Mouse (Mus musculus) kidney, postnatal 0 days (tissue): ENCODE data around the gene Reck. TPM values are rescaled to one million over a fixed set of nuclear protein-coding genes. Genes with fewer than 3 reads are reported as not detected.

Experiments
- ATAC-seq: fragments of 200-750 bp; cut with Nextera tagmentation; replicated peaks from 2 replicates; pipeline ENCODE4 v1.8.0; 2017; ENCODE audit warnings: low read depth, moderate number of reproducible peaks, moderate TSS enrichment, moderate library complexity; ENCODE audit not compliant: low FRiP score
- DNase-seq: peaks from one replicate; pipeline ENCODE4 v3.0.0-alpha.2; 2016; ENCODE audit warnings: low spot score
- H3K27ac ChIP-seq: fragments of 300-500 bp; sonication (generic); 2 replicates; pipeline ENCODE4 v1.5.1; 2014; ENCODE audit warnings: mild to moderate bottlenecking
- H3K27me3 ChIP-seq: fragments of 300-500 bp; sonication (generic); 2 replicates; pipeline ENCODE4 v1.6.1; 2014; ENCODE audit warnings: low read length, mixed read lengths; ENCODE audit not compliant: insufficient read depth
- H3K36me3 ChIP-seq: fragments of 300-500 bp; sonication (generic); 2 replicates; pipeline ENCODE4 v1.6.1; 2014; ENCODE audit warnings: low read length, mixed read lengths; ENCODE audit not compliant: insufficient read depth
- H3K4me1 ChIP-seq: fragments of 300-500 bp; sonication (generic); replicated peaks from 2 replicates; pipeline ENCODE4 v1.6.1; 2014; ENCODE audit warnings: antibody characterized with exemption, low read length, mixed read lengths; ENCODE audit not compliant: insufficient read depth
- H3K4me2 ChIP-seq: fragments of 300-500 bp; sonication (generic); 2 replicates; pipeline ENCODE4 v1.6.1; 2014; ENCODE audit warnings: mild to moderate bottlenecking, low read length, moderate library complexity, mixed read lengths
- H3K4me3 ChIP-seq: fragments of 300-500 bp; sonication (generic); replicated peaks from 2 replicates; pipeline ENCODE4 v1.5.1; 2014; ENCODE audit warnings: low read depth, low read length
- H3K9ac ChIP-seq: fragments of 300-500 bp; sonication (generic); 2 replicates; pipeline ENCODE4 v1.6.1; 2014; ENCODE audit warnings: low read depth, low read length
- H3K9me3 ChIP-seq: fragments of 300-500 bp; sonication (generic); replicated peaks from 2 replicates; pipeline ENCODE4 v1.6.1; 2016; ENCODE audit warnings: low read length, inconsistent platforms, mixed read lengths
- CTCF ChIP-seq: IDR thresholded peaks from 2 replicates; pipeline ENCODE4 v1.5.1; 2016; ENCODE audit warnings: antibody characterized with exemption, low read depth, mild to moderate bottlenecking, moderate library complexity
- WGBS: fragments of 180-500 bp; shearing (Covaris S2); extraction: QIAGEN DNeasy Blood & Tissue Kit; methylation state at CpG from one replicate; pipeline ENCODE4 v1.1.7; 2014; 5-methylcytosine and 5-hydroxymethylcytosine counted together
- polyA plus RNA-seq: library from polyadenylated mRNA; unstranded; fragments of >200 nt; fragmentation: Nextera tagmentation; extraction: Ambion mirVana; gene quantifications from 2 replicates; pipeline ENCODE4 v1.2.1, GENCODE M21; 2015

The Reck gene
- polyA plus RNA-seq, 1 experiment from 2014 or later, result 20.2 TPM

DNA sequence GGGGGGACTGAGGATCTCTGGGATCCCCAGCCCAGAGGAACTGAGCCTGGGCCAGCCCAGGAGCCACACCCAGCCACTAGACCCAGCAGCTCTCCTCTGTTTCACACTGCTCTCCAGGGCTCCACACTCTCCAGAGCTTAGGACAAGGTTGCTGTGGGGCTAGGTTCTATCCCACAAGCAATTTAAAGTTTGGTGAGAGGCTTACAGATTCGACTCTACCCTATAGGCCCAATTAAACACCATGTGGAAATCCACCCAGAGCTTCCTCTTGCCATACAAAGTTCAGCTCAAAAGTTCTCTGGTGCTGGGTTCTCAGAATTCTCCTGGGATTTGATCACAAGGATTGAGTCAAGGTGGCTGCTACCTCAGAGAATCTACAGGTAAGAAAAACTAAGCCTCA, 35.2 kb upstream of the Reck start, which contains the start of gene Olfr157:
TSS of gene Olfr157 (minus strand) at position 101 of the 400 bp plus-strand sequence.
- ATAC-seq (no peak), DNase-seq (no peak)
- no peak within 1 kb of the TSS for H3K27ac ChIP-seq
- H3K9me3 ChIP-seq, result no peaks in the 10 kb centered on the region; the same call in 1 of the 2 replicates
- 64% methylated on average over 1 of the region's 1 CpGs for WGBS
- no peak within 1 kb of the TSS for H3K9ac ChIP-seq
- H3K4me1 ChIP-seq, result no peaks in the 10 kb centered on the region
- H3K4me2 ChIP-seq, result no peak within 1 kb of the TSS
- no peaks in the 10 kb centered on the region for H3K36me3 ChIP-seq
- TF ChIP-seq CTCF, result no peak
- no peak within 1 kb of the TSS for H3K4me3 ChIP-seq
- no peaks in the 10 kb centered on the region for H3K27me3 ChIP-seq

DNA sequence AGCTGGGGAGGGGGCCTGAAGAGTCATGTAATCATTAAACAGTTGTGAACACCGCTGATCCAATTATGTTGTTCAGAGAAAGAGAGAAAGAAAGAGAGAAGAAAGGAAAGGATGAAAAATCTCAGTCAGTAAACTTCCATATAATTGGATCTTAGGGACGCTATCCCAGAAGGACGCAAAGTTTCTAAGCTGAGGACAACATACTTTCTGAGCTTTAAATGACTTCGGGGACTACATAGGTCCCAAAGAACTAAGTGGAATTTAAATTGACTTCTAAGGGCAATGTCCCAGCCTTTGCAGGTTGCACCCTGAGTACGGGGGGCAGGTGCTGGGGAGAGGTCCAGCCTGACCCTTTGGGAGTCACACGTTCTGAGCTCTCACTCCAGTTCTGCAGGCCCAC, 24.1 kb upstream of the Reck start, which contains the start of gene Olfr155:
TSS of gene Olfr155 (plus strand) at position 301 of the 400 bp plus-strand sequence.
- no peak for TF ChIP-seq CTCF
- DNase-seq, result no peak
- H3K27me3 ChIP-seq, result no peaks in the 10 kb centered on the region
- H3K36me3 ChIP-seq, result no peaks in the 10 kb centered on the region
- H3K9me3 ChIP-seq, result no peaks in the 10 kb centered on the region
- WGBS, result 86% methylated on average over 6 of the region's 6 CpGs
- no peaks in the 10 kb centered on the region for H3K4me1 ChIP-seq
- no peak for ATAC-seq
- no peak within 1 kb of the TSS for H3K4me2 ChIP-seq
- no peak within 1 kb of the TSS for H3K4me3 ChIP-seq
- H3K27ac ChIP-seq, result no peak within 1 kb of the TSS
- no peak within 1 kb of the TSS for H3K9ac ChIP-seq

- Histone ChIP-seq H3K9me3 (no peaks in the 10 kb centered on the region), H3K9ac (no peak overlapping the region), H3K4me3 (no peak overlapping the region), H3K27ac (no peak overlapping the region), H3K4me1 (no peaks in the 10 kb centered on the region), H3K27me3 (no peaks in the 10 kb centered on the region), H3K4me2 (no peak overlapping the region), H3K36me3 (no peaks in the 10 kb centered on the region)
- ATAC-seq (no peak), DNase-seq (no peak)
- no peak for TF ChIP-seq CTCF
- WGBS, result 65% methylated on average over 8 of the region's 8 CpGs
Observed at GRCm38 (mm10) chr4:43854101-43854500, 21.2 kb upstream of the Reck start.

GRCm38 (mm10) chr4:43859886-43860285, 15.4 kb upstream of the Reck start:
- H3K27ac ChIP-seq, result no peak overlapping the region
- no peaks in the 10 kb centered on the region for H3K4me1 ChIP-seq
- H3K4me2 ChIP-seq, result no peak overlapping the region
- H3K36me3 ChIP-seq, result no peaks in the 10 kb centered on the region
- no peak overlapping the region for H3K9ac ChIP-seq
- no peaks in the 10 kb centered on the region for H3K9me3 ChIP-seq
- no peak for ATAC-seq
- TF ChIP-seq CTCF, result no peak
- H3K27me3 ChIP-seq, result no peaks in the 10 kb centered on the region
- DNase-seq, result no peak
- no peak overlapping the region for H3K4me3 ChIP-seq
- WGBS, result 72% methylated on average over 10 of the region's 10 CpGs

DNA sequence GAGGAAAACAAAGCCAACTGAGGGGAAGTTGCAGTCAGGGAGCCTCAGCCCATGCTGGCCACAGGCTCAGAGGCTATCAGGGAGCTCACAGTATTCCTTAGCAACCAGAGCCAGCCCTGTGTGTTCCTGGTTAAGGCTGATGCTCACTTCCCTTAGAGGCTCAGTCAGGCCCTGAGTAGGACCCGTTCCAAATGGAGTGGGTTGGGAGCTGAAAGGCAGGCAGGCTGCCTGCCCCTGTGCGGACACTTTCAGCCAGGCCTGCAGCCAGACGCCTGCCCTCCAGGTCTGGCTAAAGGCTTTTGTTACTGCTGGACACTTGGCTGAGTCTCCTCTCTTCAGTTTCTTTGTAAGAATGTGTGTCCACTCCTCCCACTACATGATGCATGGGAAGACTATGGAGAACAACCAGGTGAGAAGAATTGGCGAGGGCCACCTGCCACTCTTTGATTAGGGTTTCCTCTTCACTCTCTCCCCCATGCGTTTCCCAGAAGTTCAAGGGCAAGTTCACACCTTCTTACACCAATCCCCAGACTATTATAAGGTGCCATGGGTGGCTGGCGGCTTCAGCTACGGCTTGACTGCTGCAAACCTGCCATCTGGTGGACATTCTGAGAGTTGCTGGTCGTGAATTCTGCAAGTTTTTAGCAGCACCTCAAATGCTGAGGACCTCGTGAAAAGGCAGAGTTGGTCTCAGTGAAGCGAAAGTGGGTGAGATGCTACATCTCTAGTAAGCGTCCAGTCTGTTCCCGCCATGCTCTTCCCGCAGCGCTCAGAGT, 14.4 kb upstream of the Reck start:
- ATAC-seq, result no peak
- 16% methylated on average over 14 of the region's 14 CpGs for WGBS
- peak; percentile 81 for DNase-seq
- H3K4me3 ChIP-seq, result no peak overlapping the region
- H3K36me3 ChIP-seq, result no peaks in the 10 kb centered on the region
- peak; percentile 97 for TF ChIP-seq CTCF
- H3K4me1 ChIP-seq, result no peaks in the 10 kb centered on the region
- no peak overlapping the region for H3K27ac ChIP-seq
- no peak overlapping the region for H3K9ac ChIP-seq
- no peaks in the 10 kb centered on the region for H3K27me3 ChIP-seq
- H3K4me2 ChIP-seq, result no peak overlapping the region
- no peaks in the 10 kb centered on the region for H3K9me3 ChIP-seq

GRCm38 (mm10) chr4:43863298-43863697, 12.0 kb upstream of the Reck start:
- Histone ChIP-seq H3K4me1 (no peaks in the 10 kb centered on the region), H3K9me3 (no peaks in the 10 kb centered on the region), H3K9ac (no peak overlapping the region), H3K4me3 (no peak overlapping the region), H3K27ac (no peak overlapping the region), H3K27me3 (no peaks in the 10 kb centered on the region), H3K36me3 (no peaks in the 10 kb centered on the region), H3K4me2 (no peak overlapping the region)
- DNase-seq (no peak), ATAC-seq (no peak)
- TF ChIP-seq CTCF, result peak; percentile 24; the same call in 1 of the 2 replicates
- WGBS, result 71% methylated on average over 4 of the region's 4 CpGs
